In the genomic region with DNA sequence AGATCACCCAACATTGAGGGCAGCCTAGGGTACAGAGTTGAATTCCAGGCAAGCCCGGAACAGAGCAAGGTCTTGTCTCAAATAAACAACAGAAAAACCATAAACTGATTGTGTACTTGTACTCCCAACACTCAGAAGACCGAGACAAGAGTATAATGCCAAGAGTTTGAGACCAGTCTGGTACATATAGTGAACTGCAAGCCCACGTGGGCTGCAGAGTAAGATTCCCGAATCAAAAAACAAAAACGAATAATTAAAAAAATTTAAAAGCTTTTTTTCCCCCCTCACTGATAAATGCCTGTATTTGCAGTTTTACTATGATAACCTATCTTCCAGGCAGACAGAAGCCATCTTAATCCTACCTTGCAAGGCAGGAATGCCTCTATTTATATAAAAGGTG, we compare ENCODE assay signal across 8 mouse cellular contexts. TPM values are rescaled to one million over a fixed set of nuclear protein-coding genes. Genes with fewer than 3 reads are reported as not detected.
DNase-seq lines count a peak whose midpoint lies in the region; ATAC-seq lines count a peak whose summit lies in the region.

No protein-coding gene starts in this region.

- H3K4me2 ChIP-seq in limb, embryonic 11.5 days (ENCODE audit: low read depth, severe bottlenecking) = peak overlapping the region; percentile 54
- peak overlapping the region; percentile 52 for H3K4me2 ChIP-seq in stomach, embryonic 14.5 days (replicated peaks; ENCODE audit: low read depth, low read length)

- no peak for DNase-seq in limb, embryonic 11.5 days (ENCODE audit: low spot score)
- no peak for DNase-seq in layer of hippocampus, postnatal 14 days (ENCODE audit: low spot score in 2 of 2)
- no peak for DNase-seq in right cerebral cortex, postnatal 10 days (ENCODE audit: low spot score in 2 of 2)
- no peak for DNase-seq in cerebellum, postnatal 14 days

- no peaks in the 10 kb centered on the region for H3K9me3 ChIP-seq in megakaryocyte, embryonic 14.5 days
- H3K9me3 ChIP-seq in limb, embryonic 11.5 days (ENCODE audit: control insufficient read depth, low read length) = no peaks in the 10 kb centered on the region
- no peaks in the 10 kb centered on the region for H3K9me3 ChIP-seq in stomach, embryonic 14.5 days (ENCODE audit: control insufficient read depth, low read depth, low read length)

- H3K36me3 ChIP-seq in megakaryocyte, embryonic 14.5 days (replicated peaks; ENCODE audit: low read length) = peaks cover 28% of the 10 kb centered on the region
- no peaks in the 10 kb centered on the region; the same call in 1 of the 2 replicates for H3K36me3 ChIP-seq in limb, embryonic 11.5 days (ENCODE audit: control insufficient read depth, insufficient read depth, low read length)
- peaks cover 4% of the 10 kb centered on the region for H3K36me3 ChIP-seq in stomach, embryonic 14.5 days (ENCODE audit: control insufficient read depth, insufficient read depth, low read length)

- H3K4me3 ChIP-seq in megakaryocyte, embryonic 14.5 days (replicated peaks) = peak overlapping the region; percentile 93
- H3K4me3 ChIP-seq in limb, embryonic 11.5 days (ENCODE audit: low read depth, low read length) = peak overlapping the region; percentile 59
- peak overlapping the region; percentile 58 for H3K4me3 ChIP-seq in stomach, embryonic 14.5 days (ENCODE audit: low read depth, low read length)

- H3K27ac ChIP-seq in limb, embryonic 11.5 days (replicated peaks; ENCODE audit: low read depth, low read length) = peak overlapping the region; percentile 66; the same call in 1 of the 2 replicates
- H3K27ac ChIP-seq in stomach, embryonic 14.5 days (ENCODE audit: low read length) = peak overlapping the region; percentile 82

- H3K27me3 ChIP-seq in megakaryocyte, embryonic 14.5 days (replicated peaks) = no peaks in the 10 kb centered on the region
- H3K27me3 ChIP-seq in limb, embryonic 11.5 days (ENCODE audit: control insufficient read depth, insufficient read depth, low read length) = no peaks in the 10 kb centered on the region
- no peaks in the 10 kb centered on the region for H3K27me3 ChIP-seq in stomach, embryonic 14.5 days (ENCODE audit: control insufficient read depth, insufficient read depth, low read length)

- H3K9ac ChIP-seq in limb, embryonic 11.5 days (ENCODE audit: low read length) = peak overlapping the region; percentile 70
- H3K9ac ChIP-seq in stomach, embryonic 14.5 days (replicated peaks; ENCODE audit: low read depth, low read length) = peak overlapping the region; percentile 63

- ATAC-seq in megakaryocyte, adult 5-6 weeks (ENCODE audit: poor library complexity, severe bottlenecking) = no peak
- peak; percentile 13; the same call in 1 of the 2 replicates for ATAC-seq in erythroblast, adult 5-6 weeks (replicated peaks; ENCODE audit: low FRiP score, poor library complexity, severe bottlenecking)
- no peak for ATAC-seq in limb, embryonic 11.5 days (ENCODE audit: insufficient number of reproducible peaks, low FRiP score, low TSS enrichment, low read depth)
- ATAC-seq in stomach, embryonic 14.5 days (ENCODE audit: insufficient number of reproducible peaks, insufficient read depth, low FRiP score, low read depth) = no peak

- WGBS in limb, embryonic 11.5 days = 40% methylated on average over 5 of the region's 5 CpGs
- WGBS in stomach, embryonic 14.5 days = 23% methylated on average over 5 of the region's 5 CpGs

- peaks cover 24% of the 10 kb centered on the region for H3K4me1 ChIP-seq in megakaryocyte, embryonic 14.5 days
- no peaks in the 10 kb centered on the region; the same call in 1 of the 2 replicates for H3K4me1 ChIP-seq in limb, embryonic 11.5 days (ENCODE audit: control insufficient read depth, insufficient read depth, low read length)
- 0 out of 2 replicates have a peak, but pooled peaks cover 6% of the 10 kb centered on the region for H3K4me1 ChIP-seq in stomach, embryonic 14.5 days (ENCODE audit: control insufficient read depth, insufficient read depth, low read length)

RNA-seq across cellular contexts. Expression of a gene that starts 7.4 kb away (rescaled TPM):
- 1.7 and 4.6 TPM in 2 replicates for polyA plus RNA-seq in megakaryocyte, embryonic 14.5 days (2012; ENCODE audit: insufficient read depth, low replicate concordance)
- total RNA-seq in megakaryocyte, adult 5-6 weeks (2015) = 26.6 and 28.9 TPM in 2 replicates
- total RNA-seq in megakaryocyte, adult 5-6 weeks (2017) = 98.9 and 121 TPM in 2 replicates
- 29.2 and 34.5 TPM in 2 replicates for total RNA-seq in erythroblast, adult 5-6 weeks (2015; ENCODE audit: low replicate concordance)
- total RNA-seq in erythroblast, adult 5-6 weeks (2017; ENCODE audit: low replicate concordance) = 130 and 136 TPM in 2 replicates
- polyA plus RNA-seq in limb, embryonic 11.5 days (2014; fragmentation: Nextera tagmentation; extraction: Ambion mirVana) = 51.7 and 54.1 TPM in 2 replicates
- 56.2 and 57.4 TPM in 2 replicates for polyA plus RNA-seq in stomach, embryonic 14.5 days (2014; fragmentation: Nextera tagmentation; extraction: Ambion mirVana)
- 10 to 100 TPM; 34.9 to 40.2 TPM for total RNA-seq in layer of hippocampus, postnatal 14 days (2021)

RNA-seq across cellular contexts. Expression of a gene that starts 7.7 kb away (rescaled TPM):
- 0.91 and 3.4 TPM in 2 replicates for polyA plus RNA-seq in megakaryocyte, embryonic 14.5 days (2012; ENCODE audit: insufficient read depth, low replicate concordance)
- 8.9 and 12.0 TPM in 2 replicates for total RNA-seq in megakaryocyte, adult 5-6 weeks (2015)
- total RNA-seq in megakaryocyte, adult 5-6 weeks (2017) = 21.1 and 25.7 TPM in 2 replicates
- total RNA-seq in erythroblast, adult 5-6 weeks (2015; ENCODE audit: low replicate concordance) = 61.3 and 87.4 TPM in 2 replicates
- 173 and 201 TPM in 2 replicates for total RNA-seq in erythroblast, adult 5-6 weeks (2017; ENCODE audit: low replicate concordance)
- 29.2 and 30.6 TPM in 2 replicates for polyA plus RNA-seq in limb, embryonic 11.5 days (2014; fragmentation: Nextera tagmentation; extraction: Ambion mirVana)
- polyA plus RNA-seq in stomach, embryonic 14.5 days (2014; fragmentation: Nextera tagmentation; extraction: Ambion mirVana) = 23.2 and 27.4 TPM in 2 replicates
- 1 to 10 TPM; 6.1 to 9.2 TPM for total RNA-seq in layer of hippocampus, postnatal 14 days (2021)
